Mouse (Mus musculus): Measurements from ENCODE around the gene Pcsk6.

DNA sequence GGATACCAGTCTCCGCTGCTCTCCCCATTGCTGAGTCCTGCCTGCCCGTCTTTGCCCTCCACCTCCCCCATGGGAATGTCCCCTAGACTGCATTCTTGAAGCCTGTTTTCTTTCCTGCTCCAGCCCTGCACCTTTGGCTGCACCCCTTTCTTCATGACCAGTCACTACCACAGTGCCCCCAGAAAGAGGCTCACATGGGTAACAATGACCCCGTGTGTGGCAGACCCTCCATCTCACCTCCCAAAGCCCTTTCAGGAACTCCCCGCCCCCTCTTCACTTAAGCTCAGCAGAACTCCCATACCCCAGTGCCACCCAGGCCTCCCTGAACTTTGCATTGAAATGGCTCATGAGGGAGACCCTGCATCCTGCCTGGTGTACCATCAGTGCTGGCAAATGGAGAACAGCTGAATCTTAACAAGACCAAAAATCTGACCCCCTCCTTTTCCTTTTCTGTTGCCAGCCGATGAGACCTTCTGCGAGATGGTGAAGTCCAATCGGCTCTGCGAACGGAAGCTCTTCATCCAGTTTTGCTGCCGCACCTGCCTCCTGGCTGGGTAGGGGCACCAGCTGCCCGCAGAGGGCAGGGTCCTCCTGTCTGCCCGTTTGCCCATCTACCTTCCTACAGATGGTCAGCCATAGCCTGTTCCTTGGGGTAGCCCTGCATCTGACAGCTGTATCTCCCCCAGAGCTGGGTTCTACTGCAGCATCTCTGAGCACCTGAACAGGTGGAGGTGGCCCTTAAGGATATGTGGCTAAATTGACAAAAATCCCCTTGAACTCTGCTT lies 187.1 kb downstream of the Pcsk6 start:
- TF ChIP-seq POLR2A (IDR thresholded peaks at IDR 0.05; ENCODE audit: low read depth, low read length) (no peak), CTCF (IDR thresholded peaks at IDR 0.05; ENCODE audit: extremely low read depth, insufficient read depth, insufficient read length, insufficient replicate concordance) (no peak)
